Mouse (Mus musculus) heart, embryonic 14.5 days (tissue): ENCODE measurements around the gene Uap1. TPM values are rescaled to one million over a fixed set of nuclear protein-coding genes. Genes with fewer than 3 reads are reported as not detected.

ENCODE experiments used
- ATAC-seq: fragments of 200-750 bp; cut with Nextera tagmentation; 2 replicates; pipeline ENCODE4 v1.8.0; 2017; ENCODE audit warnings: low read depth, moderate TSS enrichment; ENCODE audit not compliant: insufficient number of reproducible peaks, insufficient read depth, low FRiP score
- H3K27ac ChIP-seq, 2 experiments: fragments of 200-500 bp in 1 of 2; fragments of 300-500 bp in 1 of 2; sonication (generic) in 1 of 2; replicated peaks in 1 of 2; 2 replicates each; pipeline ENCODE4 v1.5.1; 2012 to 2014; ENCODE audit warnings: low read depth in 2 of 2, low read length in 2 of 2, control low read depth in 1 of 2, mild to moderate bottlenecking in 1 of 2, mixed read lengths in 1 of 2; ENCODE audit not compliant: control insufficient read depth in 1 of 2, insufficient read depth in 1 of 2
- H3K27me3 ChIP-seq: fragments of 300-500 bp; sonication (generic); 2 replicates; pipeline ENCODE4 v1.6.1; 2014; ENCODE audit warnings: mild to moderate bottlenecking, low read length, control low read depth; ENCODE audit not compliant: control insufficient read depth, insufficient read depth
- H3K36me3 ChIP-seq: fragments of 300-500 bp; sonication (generic); 2 replicates; pipeline ENCODE4 v1.6.1; 2014; ENCODE audit warnings: mild to moderate bottlenecking, control low read depth, low read length, mixed read lengths; ENCODE audit not compliant: control insufficient read depth, insufficient read depth
- H3K4me1 ChIP-seq, 2 experiments: fragments of 200-500 bp in 1 of 2; fragments of 300-500 bp in 1 of 2; sonication (generic) in 1 of 2; 2 replicates each; pipeline ENCODE4 v1.6.1; 2012 to 2014; ENCODE audit warnings: low read length in 2 of 2, control low read depth in 1 of 2, mixed read lengths in 1 of 2; ENCODE audit not compliant: control insufficient read depth in 2 of 2, insufficient read depth in 2 of 2
- H3K4me2 ChIP-seq: fragments of 300-500 bp; sonication (generic); 2 replicates; pipeline ENCODE4 v1.6.1; 2014; ENCODE audit warnings: mild to moderate bottlenecking, low read length
- H3K4me3 ChIP-seq, 2 experiments: fragments of 200-500 bp in 1 of 2; fragments of 300-500 bp in 1 of 2; sonication (generic) in 1 of 2; 2 replicates each; pipeline ENCODE4 v1.5.1; 2012 to 2014; ENCODE audit warnings: low read length in 2 of 2, mild to moderate bottlenecking in 2 of 2, control low read depth in 1 of 2, low read depth in 1 of 2, moderate library complexity in 1 of 2; ENCODE audit not compliant: control insufficient read depth in 1 of 2, insufficient read depth in 1 of 2
- H3K9ac ChIP-seq: fragments of 300-500 bp; sonication (generic); 2 replicates; pipeline ENCODE4 v1.6.1; 2014; ENCODE audit warnings: mild to moderate bottlenecking, low read length
- H3K9me3 ChIP-seq: fragments of 300-500 bp; sonication (generic); 2 replicates; pipeline ENCODE4 v1.6.1; 2016; ENCODE audit warnings: low read length, control low read depth; ENCODE audit not compliant: control insufficient read depth
- WGBS: fragments of 180-500 bp; shearing (Covaris S2); extraction: QIAGEN DNeasy Blood & Tissue Kit; methylation state at CpG from one replicate; pipeline ENCODE4 v1.1.7; 2014; 5-methylcytosine and 5-hydroxymethylcytosine counted together
- polyA plus RNA-seq: library from polyadenylated mRNA; unstranded; fragments of >200 nt; fragmentation: Nextera tagmentation; extraction: Ambion mirVana; gene quantifications from 2 replicates; pipeline ENCODE4 v1.2.1, GENCODE M21; 2014

Gene Uap1
- polyA plus RNA-seq, 1 experiment from 2014 or later = 45.6 TPM

DNA sequence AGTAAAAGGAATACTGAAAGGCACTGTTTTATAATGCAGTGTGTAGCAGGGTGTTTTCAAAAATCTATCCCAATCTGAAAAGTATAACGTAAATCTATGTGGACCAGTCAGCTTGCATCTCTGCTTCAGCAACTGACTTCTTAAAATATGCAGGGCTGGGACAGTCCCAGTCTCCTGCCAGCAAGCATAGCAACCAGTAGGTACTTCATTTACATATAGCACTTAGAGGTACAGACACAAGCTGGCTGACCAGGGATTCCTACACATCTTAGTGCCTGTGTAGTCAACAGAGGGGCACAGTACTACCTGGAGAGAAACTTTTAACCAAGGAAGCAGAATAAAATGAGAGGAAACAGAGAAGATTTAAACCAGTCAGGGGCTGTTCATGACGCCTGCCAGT lies 22.2 kb downstream of the Uap1 start:
- Histone ChIP-seq H3K27me3 (no peaks in the 10 kb centered on the region), H3K4me3 (no peak overlapping the region), H3K9ac (no peak overlapping the region), H3K9me3 (no peaks in the 10 kb centered on the region), H3K27ac (no peak overlapping the region), H3K36me3 (peaks cover 57% of the 10 kb centered on the region), H3K4me2 (no peak overlapping the region), H3K4me1 (peaks cover 4 to 7% of the 10 kb centered on the region in 2 experiments; a peak in 3 of 4 replicates)
- 83% methylated on average over 2 of the region's 2 CpGs for WGBS
- no peak for ATAC-seq

DNA sequence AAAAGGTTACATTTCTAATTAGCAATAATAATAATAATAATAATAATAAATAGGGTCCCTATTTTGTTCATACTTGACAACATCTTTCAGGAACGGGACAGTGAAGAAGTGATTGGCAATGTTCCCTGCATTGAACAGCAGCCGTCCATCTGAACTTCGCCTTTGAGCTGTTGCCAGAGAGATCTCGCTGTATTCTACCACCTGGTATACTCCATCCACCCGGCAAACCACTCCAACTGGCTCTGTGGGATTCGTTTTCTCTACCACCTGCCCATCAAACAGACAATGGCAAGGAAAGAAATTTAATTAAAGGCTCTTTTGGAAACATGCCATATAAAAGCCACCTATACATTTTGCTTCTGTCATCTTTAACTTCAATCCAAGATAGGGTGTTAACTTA lies 23.9 kb downstream of the Uap1 start:
- H3K36me3 ChIP-seq = peaks cover 58% of the 10 kb centered on the region
- H3K9me3 ChIP-seq = no peaks in the 10 kb centered on the region
- peaks cover 5 to 10% of the 10 kb centered on the region in 2 experiments; a peak in 3 of 4 replicates for H3K4me1 ChIP-seq
- no peak overlapping the region for H3K27ac ChIP-seq
- H3K9ac ChIP-seq = no peak overlapping the region
- H3K27me3 ChIP-seq = no peaks in the 10 kb centered on the region
- no peak overlapping the region for H3K4me2 ChIP-seq
- no peak overlapping the region for H3K4me3 ChIP-seq
- no peak for ATAC-seq
- 89% methylated on average over 6 of the region's 6 CpGs for WGBS

DNA sequence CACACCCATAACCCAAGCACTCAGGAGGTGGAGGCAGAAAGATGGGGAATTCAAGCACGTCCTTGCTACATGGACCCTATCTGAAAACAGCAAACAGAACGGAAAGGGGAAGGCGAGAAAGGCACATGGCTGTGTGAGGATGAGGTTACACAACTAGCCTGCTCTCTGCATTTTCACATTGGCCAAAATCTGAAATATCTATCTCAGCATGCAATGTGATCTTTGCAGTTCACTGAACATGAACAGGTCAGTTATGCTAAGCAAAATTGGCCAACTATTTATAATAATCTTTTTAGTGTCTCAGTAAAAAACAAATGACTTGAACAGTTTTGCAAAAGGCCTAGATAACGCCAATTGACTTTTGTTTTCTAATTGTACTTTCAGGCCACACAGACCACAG lies 25.0 kb downstream of the Uap1 start:
- peaks cover 61% of the 10 kb centered on the region for H3K36me3 ChIP-seq
- no peaks in the 10 kb centered on the region for H3K9me3 ChIP-seq
- 86% methylated on average over 4 of the region's 4 CpGs for WGBS
- H3K27ac ChIP-seq = no peak overlapping the region
- H3K4me1 ChIP-seq = peaks cover 5 to 10% of the 10 kb centered on the region in 2 experiments; a peak in 3 of 4 replicates
- no peak for ATAC-seq
- no peak overlapping the region for H3K4me3 ChIP-seq
- H3K9ac ChIP-seq = no peak overlapping the region
- no peak overlapping the region for H3K4me2 ChIP-seq
- no peaks in the 10 kb centered on the region for H3K27me3 ChIP-seq

DNA sequence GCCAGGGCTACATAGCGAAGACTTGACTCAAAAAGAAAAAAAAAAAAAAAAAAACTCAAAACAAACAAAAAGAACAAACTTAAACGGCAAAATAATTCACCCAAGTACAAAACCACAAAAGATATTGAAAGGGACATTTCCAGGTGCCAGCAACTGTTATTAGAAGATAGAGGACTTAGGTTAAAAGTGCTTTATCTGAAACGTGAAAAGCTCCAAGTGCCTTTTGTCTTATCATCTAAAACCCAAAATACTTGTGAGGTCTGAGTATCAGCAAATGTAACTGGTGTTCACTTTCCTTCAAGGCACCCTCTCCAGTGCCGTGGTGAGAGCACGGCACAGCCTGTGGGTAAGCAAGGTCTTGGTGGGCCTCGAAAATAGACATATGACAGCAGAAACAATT lies 26.2 kb downstream of the Uap1 start:
- Histone ChIP-seq H3K36me3 (peaks cover 65% of the 10 kb centered on the region), H3K9ac (no peak overlapping the region)
- 45% methylated on average over 6 of the region's 6 CpGs for WGBS

DNA sequence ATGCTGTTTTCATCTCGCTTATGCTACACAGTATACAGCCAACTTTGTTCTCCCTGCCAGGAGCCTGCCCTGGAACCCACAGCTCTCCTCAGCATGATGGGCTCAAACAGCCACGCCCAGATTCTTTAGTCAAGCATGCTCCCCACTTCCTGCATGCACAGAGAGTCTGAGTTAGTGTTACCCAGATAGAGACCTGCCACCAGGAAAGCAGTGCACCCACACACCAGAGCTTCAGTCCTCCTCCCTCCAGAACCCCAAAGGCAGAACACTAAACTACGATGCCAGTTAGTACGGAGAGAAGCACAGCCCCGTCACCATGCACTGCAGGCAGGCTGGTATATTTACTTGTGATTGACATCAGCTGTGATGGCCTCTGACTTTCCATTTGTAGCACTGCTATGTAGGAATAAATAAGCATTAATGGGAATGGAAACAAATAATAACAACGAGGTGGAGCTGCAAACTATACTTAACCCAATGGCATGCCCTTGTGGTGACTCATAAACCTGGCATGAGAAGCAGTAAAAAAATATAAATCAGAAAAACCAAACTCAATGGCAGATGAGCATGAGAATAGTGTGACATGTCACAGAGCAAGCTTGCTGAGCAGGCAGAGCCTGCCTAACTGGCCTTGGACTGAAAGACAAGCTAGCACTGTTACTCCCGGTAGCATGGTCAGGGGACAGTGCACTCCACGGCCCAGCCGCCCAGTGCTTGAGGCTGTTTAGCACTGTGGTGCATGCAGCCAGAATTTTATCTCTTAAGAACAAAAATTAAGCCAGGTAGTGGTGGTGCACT lies 26.9 kb downstream of the Uap1 start:
- Histone ChIP-seq H3K4me1 (peaks cover 5 to 10% of the 10 kb centered on the region in 2 experiments; a peak in 3 of 4 replicates), H3K9ac (no peak overlapping the region), H3K9me3 (no peaks in the 10 kb centered on the region), H3K4me2 (no peak overlapping the region), H3K36me3 (peaks cover 70% of the 10 kb centered on the region), H3K4me3 (no peak overlapping the region), H3K27ac (no peak overlapping the region), H3K27me3 (no peaks in the 10 kb centered on the region)
- WGBS = 71% methylated on average over 9 of the region's 9 CpGs
- no peak for ATAC-seq

More for the DNA sequence above, 26.2 kb downstream of the Uap1 start:
- no peaks in the 10 kb centered on the region for H3K9me3 ChIP-seq
- peaks cover 5 to 10% of the 10 kb centered on the region in 2 experiments; a peak in 3 of 4 replicates for H3K4me1 ChIP-seq
- H3K4me3 ChIP-seq = no peak overlapping the region
- H3K4me2 ChIP-seq = no peak overlapping the region
- no peaks in the 10 kb centered on the region for H3K27me3 ChIP-seq
- no peak overlapping the region for H3K27ac ChIP-seq
- ATAC-seq = no peak

DNA sequence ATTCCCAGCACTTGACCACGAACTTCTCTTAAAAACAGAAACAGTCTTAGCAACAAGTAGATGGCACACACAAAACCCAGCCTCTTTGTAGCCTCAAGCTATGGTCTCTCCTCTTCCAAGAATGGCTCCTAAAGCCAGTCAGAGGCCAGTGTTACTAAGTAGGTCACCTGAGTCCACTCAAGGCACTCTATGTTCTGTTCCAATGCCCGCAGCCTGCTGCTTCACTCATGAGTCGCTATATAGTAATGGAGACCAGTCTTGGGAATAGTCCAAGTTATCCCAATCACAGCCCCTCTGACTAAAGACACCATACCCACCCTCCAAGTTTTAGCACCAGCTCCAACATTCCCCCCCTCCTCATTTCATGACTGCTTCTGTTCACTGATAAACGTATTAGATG lies 29.2 kb downstream of the Uap1 start:
- Histone ChIP-seq H3K4me2 (no peak overlapping the region), H3K9ac (no peak overlapping the region), H3K4me3 (no peak overlapping the region), H3K36me3 (peaks cover 80% of the 10 kb centered on the region), H3K4me1 (peaks cover 5 to 10% of the 10 kb centered on the region in 2 experiments; a peak in 3 of 4 replicates), H3K27ac (no peak overlapping the region), H3K9me3 (no peaks in the 10 kb centered on the region), H3K27me3 (no peaks in the 10 kb centered on the region)
- 84% methylated on average over 4 of the region's 4 CpGs for WGBS
- ATAC-seq = no peak

DNA sequence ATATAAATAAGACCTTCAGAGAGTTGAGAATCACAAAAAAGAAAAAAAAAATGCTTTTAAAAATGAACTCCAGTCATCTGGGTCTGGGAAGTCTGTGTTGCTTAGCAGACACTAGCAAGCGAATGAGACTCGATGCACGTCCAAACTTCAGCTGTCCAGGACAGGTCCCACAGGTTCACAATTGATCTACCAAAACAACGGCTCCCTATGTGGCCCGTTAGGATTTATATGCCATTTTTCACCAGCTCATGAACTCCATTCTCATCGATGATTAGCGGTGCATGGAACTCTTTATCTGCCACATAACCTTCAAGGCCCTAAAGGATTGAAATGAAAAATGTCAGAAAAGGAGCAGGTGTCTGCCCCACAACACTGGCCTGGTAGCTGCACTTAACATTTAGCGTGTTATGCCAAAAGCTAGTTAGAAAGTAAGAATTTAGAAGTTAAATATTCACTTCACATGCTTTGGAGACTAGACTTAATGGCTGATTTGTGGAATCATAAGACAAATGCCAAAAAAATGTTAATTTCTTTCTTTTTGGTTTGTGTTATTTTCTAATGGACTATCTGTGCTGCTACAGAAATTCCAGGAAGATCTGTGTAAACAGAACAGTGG lies 32.4 kb downstream of the Uap1 start:
- ATAC-seq = no peak
- H3K9ac ChIP-seq = no peak overlapping the region
- 94% methylated on average over 8 of the region's 8 CpGs for WGBS
- peaks cover 59% of the 10 kb centered on the region for H3K36me3 ChIP-seq
- no peak overlapping the region for H3K27ac ChIP-seq
- H3K4me3 ChIP-seq = no peak overlapping the region
- H3K4me1 ChIP-seq = peaks cover 0 to under 1% of the 10 kb centered on the region in 2 experiments; a peak in 1 of 4 replicates
- no peak overlapping the region for H3K4me2 ChIP-seq
- H3K9me3 ChIP-seq = no peaks in the 10 kb centered on the region
- no peaks in the 10 kb centered on the region for H3K27me3 ChIP-seq
